Mouse (Mus musculus): Measurements from ENCODE around the gene Ddn. TPM values are rescaled to one million over a fixed set of nuclear protein-coding genes. Genes with fewer than 3 reads are reported as not detected.

Ddn gene
- total RNA-seq, 2 experiments from 2014 or later = 0.15 TPM; not detected in 1

- ATAC-seq (ENCODE audit: poor library complexity, severe bottlenecking) = peak; percentile 67
Observed at GRCm38 (mm10) chr15:98799396-98799795, 9.9 kb downstream of the Ddn start.

- no peak for ATAC-seq (ENCODE audit: poor library complexity, severe bottlenecking)
Observed at GRCm38 (mm10) chr15:98798903-98799302, 10.4 kb downstream of the Ddn start.

- no peak for ATAC-seq (ENCODE audit: poor library complexity, severe bottlenecking)
Observed at GRCm38 (mm10) chr15:98797835-98798492, 11.3 kb downstream of the Ddn start.

GRCm38 (mm10) chr15:98796803-98797595 lies 12.3 kb downstream of the Ddn start:
- no peak for ATAC-seq (ENCODE audit: poor library complexity, severe bottlenecking)

GRCm38 (mm10) chr15:98793141-98793698 lies 16.1 kb downstream of the Ddn start:
- no peak for ATAC-seq (ENCODE audit: poor library complexity, severe bottlenecking)

GRCm38 (mm10) chr15:98792233-98793020 lies 16.9 kb downstream of the Ddn start:
- no peak for ATAC-seq (ENCODE audit: poor library complexity, severe bottlenecking)

GRCm38 (mm10) chr15:98791771-98792170 lies 17.5 kb downstream of the Ddn start:
- no peak for ATAC-seq (ENCODE audit: poor library complexity, severe bottlenecking)

- ATAC-seq (ENCODE audit: poor library complexity, severe bottlenecking) = no peak
Observed at GRCm38 (mm10) chr15:98791221-98791620, 18.1 kb downstream of the Ddn start.

GRCm38 (mm10) chr15:98790761-98791160 lies 18.5 kb downstream of the Ddn start:
- no peak for ATAC-seq (ENCODE audit: poor library complexity, severe bottlenecking)

- peak; percentile 55 for ATAC-seq (ENCODE audit: poor library complexity, severe bottlenecking)
Observed at GRCm38 (mm10) chr15:98789661-98790535, 19.4 kb downstream of the Ddn start, which contains the start of gene Wnt1. Gene Wnt1 (plus strand): TSS chr15:98789857.

GRCm38 (mm10) chr15:98788972-98789660 lies 20.2 kb downstream of the Ddn start:
- ATAC-seq (ENCODE audit: poor library complexity, severe bottlenecking) = peak; percentile 30

- ATAC-seq (ENCODE audit: poor library complexity, severe bottlenecking) = no peak
Observed at GRCm38 (mm10) chr15:98787930-98788329, 21.4 kb downstream of the Ddn start.

GRCm38 (mm10) chr15:98785744-98786143 lies 23.5 kb downstream of the Ddn start:
- no peak for ATAC-seq (ENCODE audit: poor library complexity, severe bottlenecking)

- no peak for ATAC-seq (ENCODE audit: poor library complexity, severe bottlenecking)
Observed at GRCm38 (mm10) chr15:98781166-98781565, 28.1 kb downstream of the Ddn start.

- no peak for ATAC-seq (ENCODE audit: poor library complexity, severe bottlenecking)
Observed at GRCm38 (mm10) chr15:98780573-98780972, 28.7 kb downstream of the Ddn start.

GRCm38 (mm10) chr15:98780075-98780474 lies 29.2 kb downstream of the Ddn start:
- no peak for ATAC-seq (ENCODE audit: poor library complexity, severe bottlenecking)

GRCm38 (mm10) chr15:98778806-98779205 lies 30.5 kb downstream of the Ddn start:
- no peak for ATAC-seq (ENCODE audit: poor library complexity, severe bottlenecking)

GRCm38 (mm10) chr15:98778191-98778770 lies 31.0 kb downstream of the Ddn start:
- ATAC-seq (ENCODE audit: poor library complexity, severe bottlenecking) = no peak

GRCm38 (mm10) chr15:98777762-98778161 lies 31.5 kb downstream of the Ddn start, which contains the start of gene Wnt10b:
Gene Wnt10b (minus strand): TSS chr15:98778150.
- no peak for ATAC-seq (ENCODE audit: poor library complexity, severe bottlenecking)
